Mouse (Mus musculus) heart, adult 2 months (tissue): ENCODE results near the gene Trpm4.

Source experiments
- CTCF ChIP-seq: fragments of 200-600 bp; IDR thresholded peaks from 2 replicates; pipeline ENCODE4 v1.8.1; 2022; ENCODE audit warnings: antibody characterized with exemption, mild to moderate bottlenecking, moderate library complexity
- POLR2A ChIP-seq: fragments of 200-500 bp; IDR thresholded peaks from 2 replicates; pipeline ENCODE4 v1.6.1; 2011; ENCODE audit warnings: mild to moderate bottlenecking, low read depth, low read length, control low read depth; ENCODE audit not compliant: insufficient read depth

GRCm38 (mm10) chr7:45366652-45367019 is 33.1 kb upstream of the Trpm4 start, which contains the start of gene Ppfia3:
- TF ChIP-seq POLR2A (no peak), CTCF (no peak)
